Mouse (Mus musculus) stomach, embryonic 15.5 days (tissue): ENCODE results near the gene Epn2. TPM values are rescaled to one million over a fixed set of nuclear protein-coding genes. Genes with fewer than 3 reads are reported as not detected.

Experiments
- ATAC-seq: fragments of 200-750 bp; cut with Nextera tagmentation; 2 replicates; pipeline ENCODE4 v1.8.0; 2017; ENCODE audit warnings: low read depth, moderate number of reproducible peaks, moderate TSS enrichment; ENCODE audit not compliant: insufficient read depth, low FRiP score
- H3K27ac ChIP-seq: fragments of 300-500 bp; sonication (generic); 2 replicates; pipeline ENCODE4 v1.5.1; 2015; ENCODE audit warnings: mild to moderate bottlenecking, inconsistent platforms
- H3K27me3 ChIP-seq: fragments of 300-500 bp; sonication (generic); replicated peaks from 2 replicates; pipeline ENCODE4 v1.6.1; 2015; ENCODE audit warnings: inconsistent platforms
- H3K36me3 ChIP-seq: fragments of 300-500 bp; sonication (generic); 2 replicates; pipeline ENCODE4 v1.6.1; 2015; ENCODE audit warnings: inconsistent platforms
- H3K4me1 ChIP-seq: fragments of 300-500 bp; sonication (generic); 2 replicates; pipeline ENCODE4 v1.6.1; 2015; ENCODE audit warnings: inconsistent platforms
- H3K4me2 ChIP-seq: fragments of 300-500 bp; sonication (generic); 2 replicates; pipeline ENCODE4 v1.6.1; 2015; ENCODE audit warnings: mild to moderate bottlenecking, inconsistent platforms
- H3K4me3 ChIP-seq: fragments of 300-500 bp; sonication (generic); replicated peaks from 2 replicates; pipeline ENCODE4 v1.5.1; 2015; ENCODE audit warnings: inconsistent platforms
- H3K9ac ChIP-seq: fragments of 300-500 bp; sonication (generic); 2 replicates; pipeline ENCODE4 v1.6.1; 2015; ENCODE audit warnings: inconsistent platforms
- H3K9me3 ChIP-seq: fragments of 300-500 bp; sonication (generic); 2 replicates; pipeline ENCODE4 v1.6.1; 2016; ENCODE audit warnings: inconsistent platforms
- WGBS: fragments of 180-500 bp; shearing (Covaris S2); methylation state at CpG from one replicate; pipeline ENCODE4 v1.1.7; 2015; 5-methylcytosine and 5-hydroxymethylcytosine counted together
- polyA plus RNA-seq: library from polyadenylated mRNA; unstranded; fragments of >200 nt; fragmentation: Nextera tagmentation; extraction: Ambion mirVana; gene quantifications from 2 replicates; pipeline ENCODE4 v1.2.1, GENCODE M21; 2015

The Epn2 gene
- polyA plus RNA-seq, 1 experiment from 2014 or later, result 22.5 TPM

- no peaks in the 10 kb centered on the region for H3K36me3 ChIP-seq
- H3K27ac ChIP-seq, result no peak overlapping the region
- no peak for ATAC-seq
Measured at GRCm38 (mm10) chr11:61562421-61562820, 17.1 kb downstream of the Epn2 start.

DNA sequence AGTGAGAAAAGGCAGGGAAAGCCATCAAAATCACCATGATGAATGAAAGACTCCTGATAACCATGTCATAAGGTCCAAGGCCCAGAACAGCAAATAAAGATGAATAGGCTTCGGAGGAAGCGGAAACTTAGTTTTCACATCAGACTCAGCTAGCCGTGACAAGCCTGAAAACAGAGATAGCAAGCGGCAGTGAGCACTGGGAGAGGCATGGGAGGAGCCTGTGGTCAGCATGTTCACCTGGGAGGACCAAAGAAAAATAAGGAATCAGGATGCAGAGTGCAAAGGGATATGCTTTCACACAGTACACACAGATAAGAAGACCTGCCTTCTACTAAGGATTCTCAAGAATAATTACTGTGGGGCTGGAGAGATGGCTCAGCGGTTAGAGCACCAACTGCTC is 19.9 kb downstream of the Epn2 start:
- WGBS, result 66% methylated on average over 5 of the region's 5 CpGs
- no peak for ATAC-seq
- Histone ChIP-seq H3K27me3 (no peaks in the 10 kb centered on the region), H3K36me3 (no peaks in the 10 kb centered on the region), H3K4me1 (0 out of 2 replicates have a peak, but pooled peaks cover 5% of the 10 kb centered on the region), H3K4me2 (no peak overlapping the region), H3K27ac (no peak overlapping the region), H3K4me3 (no peak overlapping the region), H3K9ac (no peak overlapping the region), H3K9me3 (no peaks in the 10 kb centered on the region)

More at GRCm38 (mm10) chr11:61562421-61562820, 17.1 kb downstream of the Epn2 start:
- Histone ChIP-seq H3K4me2 (no peak overlapping the region), H3K4me3 (no peak overlapping the region), H3K9me3 (no peaks in the 10 kb centered on the region), H3K4me1 (0 out of 2 replicates have a peak, but pooled peaks cover 5% of the 10 kb centered on the region), H3K27me3 (no peaks in the 10 kb centered on the region), H3K9ac (no peak overlapping the region)
- 55% methylated on average over 5 of the region's 5 CpGs for WGBS

DNA sequence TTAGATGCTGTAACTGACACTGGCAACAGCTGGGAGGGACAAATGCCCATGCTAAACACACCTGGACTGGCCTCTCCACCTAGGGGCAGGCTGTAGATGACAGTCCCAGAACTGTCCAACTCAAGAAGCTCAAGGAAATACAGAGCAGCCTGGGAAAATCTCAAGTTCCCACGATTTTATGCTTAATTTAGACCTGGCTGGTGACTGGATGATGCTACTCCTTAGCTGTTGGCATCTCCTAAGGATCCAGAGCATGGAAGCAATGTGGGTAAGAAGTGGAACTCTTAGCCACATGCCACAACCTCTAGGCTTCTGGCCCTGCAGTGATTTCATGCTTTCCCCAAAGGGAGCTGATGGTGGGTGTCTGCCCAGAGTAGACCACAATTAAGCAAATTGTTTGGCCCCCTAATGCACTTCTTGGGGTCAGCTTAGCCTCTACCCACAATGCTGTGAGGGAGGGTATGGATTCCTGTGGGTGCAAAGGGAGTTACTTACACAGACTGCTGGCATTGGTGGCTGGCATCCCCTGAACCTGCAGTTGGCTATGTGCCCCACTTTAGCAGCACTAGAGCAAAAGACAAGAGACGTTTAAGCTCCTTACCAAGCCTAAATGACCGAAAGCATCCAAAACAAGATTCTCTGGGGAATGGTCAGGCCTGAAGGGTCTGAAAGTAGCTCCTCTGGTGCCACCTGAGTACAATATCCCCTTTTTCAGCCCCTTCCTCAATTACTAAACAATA is 26.3 kb downstream of the Epn2 start:
- H3K36me3 ChIP-seq, result no peaks in the 10 kb centered on the region
- ATAC-seq, result no peak
- no peaks in the 10 kb centered on the region for H3K9me3 ChIP-seq
- H3K27me3 ChIP-seq, result no peaks in the 10 kb centered on the region
- no peak overlapping the region for H3K4me2 ChIP-seq
- no peak overlapping the region for H3K4me3 ChIP-seq
- H3K27ac ChIP-seq, result no peak overlapping the region
- H3K4me1 ChIP-seq, result no peaks in the 10 kb centered on the region
- H3K9ac ChIP-seq, result no peak overlapping the region
- 78% methylated on average over 3 of the region's 3 CpGs for WGBS

DNA sequence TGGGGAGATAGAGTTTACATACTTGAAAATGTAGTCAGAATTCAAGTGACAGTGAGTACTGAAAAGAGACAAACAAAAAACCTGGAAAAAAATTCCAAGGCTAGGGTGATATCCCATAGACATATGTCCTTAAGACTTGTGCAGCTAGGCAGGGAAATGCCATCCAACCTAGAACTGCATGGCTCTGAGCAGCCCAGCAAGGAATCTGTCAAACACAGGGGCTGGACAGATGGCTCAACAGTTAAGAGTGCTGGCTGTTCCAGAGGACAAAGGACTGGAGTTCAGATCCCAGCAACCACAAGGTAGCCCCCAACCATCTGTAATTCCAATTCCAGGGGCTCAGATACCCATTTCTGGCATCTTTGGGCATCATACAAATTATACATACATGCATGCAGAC is 28.9 kb downstream of the Epn2 start:
- Histone ChIP-seq H3K4me3 (no peak overlapping the region), H3K4me2 (no peak overlapping the region), H3K36me3 (peaks cover 5% of the 10 kb centered on the region; the same call in 1 of the 2 replicates), H3K4me1 (no peaks in the 10 kb centered on the region), H3K27ac (no peak overlapping the region), H3K9ac (no peak overlapping the region), H3K9me3 (no peaks in the 10 kb centered on the region), H3K27me3 (no peaks in the 10 kb centered on the region)
- no peak for ATAC-seq

DNA sequence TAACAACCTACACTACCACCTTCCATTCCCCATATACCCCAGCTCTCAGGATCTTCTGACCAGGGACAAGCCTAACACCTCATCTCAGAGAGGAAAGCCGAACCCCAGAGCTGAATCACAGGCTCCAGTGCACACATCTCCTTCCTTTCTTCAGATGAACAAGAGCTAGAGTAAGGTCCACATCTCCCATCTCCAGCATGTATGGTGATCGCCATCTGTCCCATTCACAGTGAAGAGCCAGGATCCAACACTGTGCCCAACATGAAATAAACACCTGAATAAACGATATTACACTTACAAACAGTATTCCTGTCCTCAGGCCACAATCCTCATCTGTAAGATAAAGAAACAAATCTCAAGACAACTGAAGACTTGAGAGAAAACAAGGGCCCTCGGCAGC is 31.8 kb downstream of the Epn2 start:
- H3K9me3 ChIP-seq, result no peaks in the 10 kb centered on the region
- no peaks in the 10 kb centered on the region for H3K27me3 ChIP-seq
- H3K4me2 ChIP-seq, result no peak overlapping the region
- WGBS, result 82% methylated on average over 4 of the region's 4 CpGs
- no peak overlapping the region for H3K9ac ChIP-seq
- no peak overlapping the region for H3K27ac ChIP-seq
- ATAC-seq, result no peak
- no peaks in the 10 kb centered on the region for H3K4me1 ChIP-seq
- no peak overlapping the region for H3K4me3 ChIP-seq
- H3K36me3 ChIP-seq, result peaks cover 5% of the 10 kb centered on the region; the same call in 1 of the 2 replicates

GRCm38 (mm10) chr11:61546452-61546851 is 33.0 kb downstream of the Epn2 start:
- H3K4me2 ChIP-seq, result no peak overlapping the region
- 80% methylated on average over 10 of the region's 10 CpGs for WGBS
- ATAC-seq, result no peak

GRCm38 (mm10) chr11:61545586-61545985 is 33.9 kb downstream of the Epn2 start:
- WGBS, result 81% methylated on average over 2 of the region's 2 CpGs
- Histone ChIP-seq H3K27ac (no peak overlapping the region), H3K9ac (no peak overlapping the region), H3K4me2 (no peak overlapping the region), H3K4me1 (no peaks in the 10 kb centered on the region), H3K4me3 (no peak overlapping the region), H3K9me3 (no peaks in the 10 kb centered on the region), H3K36me3 (peaks cover 5% of the 10 kb centered on the region; the same call in 1 of the 2 replicates), H3K27me3 (no peaks in the 10 kb centered on the region)
- no peak for ATAC-seq

More at GRCm38 (mm10) chr11:61546452-61546851, 33.0 kb downstream of the Epn2 start:
- Histone ChIP-seq H3K4me3 (no peak overlapping the region), H3K9ac (no peak overlapping the region), H3K27ac (no peak overlapping the region), H3K4me1 (no peaks in the 10 kb centered on the region), H3K27me3 (no peaks in the 10 kb centered on the region), H3K36me3 (peaks cover 5% of the 10 kb centered on the region; the same call in 1 of the 2 replicates), H3K9me3 (no peaks in the 10 kb centered on the region)

DNA sequence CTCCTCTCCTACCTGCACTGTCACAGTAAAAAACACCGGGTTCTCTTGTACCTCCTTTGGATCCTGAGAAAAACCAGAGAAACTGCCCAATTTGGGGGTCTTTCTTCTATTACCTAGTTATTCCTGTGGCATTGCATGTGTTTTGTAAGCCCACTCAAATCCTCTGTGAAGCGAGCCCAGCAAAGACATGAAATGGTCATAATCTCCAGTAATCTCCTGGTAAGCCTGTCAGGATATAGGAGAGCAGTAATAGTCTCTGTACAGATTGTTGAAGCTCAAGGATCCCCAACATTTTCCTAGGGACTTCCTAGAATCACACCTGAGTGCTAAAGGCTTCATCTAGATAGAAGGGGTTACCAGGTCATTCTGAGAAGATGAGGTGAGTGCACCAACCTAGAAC is 38.4 kb downstream of the Epn2 start:
- ATAC-seq, result no peak
- 80% methylated on average over 2 of the region's 2 CpGs for WGBS

DNA sequence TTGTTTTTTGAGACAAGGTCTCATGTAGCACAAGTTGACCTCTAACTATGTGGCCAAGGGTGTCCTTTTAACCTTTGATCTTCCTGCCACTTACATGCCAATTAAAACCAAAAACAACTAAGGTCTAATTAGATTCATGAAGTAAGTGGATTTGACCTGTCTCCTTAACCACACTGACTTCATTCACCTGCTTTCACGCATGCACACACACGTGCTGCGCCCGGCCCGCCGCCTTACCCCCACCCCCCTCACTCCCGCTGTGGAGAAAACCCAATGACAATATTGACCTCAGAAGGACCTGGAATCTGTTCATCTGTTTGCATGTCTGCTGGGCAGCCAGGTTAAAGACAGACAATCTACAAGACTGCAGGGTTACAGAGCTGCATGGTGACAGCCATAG is 38.8 kb downstream of the Epn2 start:
- Histone ChIP-seq H3K27me3 (no peaks in the 10 kb centered on the region), H3K27ac (no peak overlapping the region), H3K4me3 (no peak overlapping the region), H3K4me2 (no peak overlapping the region), H3K9ac (no peak overlapping the region), H3K9me3 (no peaks in the 10 kb centered on the region), H3K4me1 (no peaks in the 10 kb centered on the region), H3K36me3 (0 out of 2 replicates have a peak, but pooled peaks cover 2% of the 10 kb centered on the region)
- ATAC-seq, result no peak
- WGBS, result 77% methylated on average over 7 of the region's 7 CpGs

More for the DNA sequence above, 38.4 kb downstream of the Epn2 start:
- Histone ChIP-seq H3K27me3 (no peaks in the 10 kb centered on the region), H3K27ac (no peak overlapping the region), H3K4me1 (no peaks in the 10 kb centered on the region), H3K4me2 (no peak overlapping the region), H3K4me3 (no peak overlapping the region), H3K36me3 (peaks cover 2% of the 10 kb centered on the region; the same call in 1 of the 2 replicates), H3K9ac (no peak overlapping the region), H3K9me3 (no peaks in the 10 kb centered on the region)

DNA sequence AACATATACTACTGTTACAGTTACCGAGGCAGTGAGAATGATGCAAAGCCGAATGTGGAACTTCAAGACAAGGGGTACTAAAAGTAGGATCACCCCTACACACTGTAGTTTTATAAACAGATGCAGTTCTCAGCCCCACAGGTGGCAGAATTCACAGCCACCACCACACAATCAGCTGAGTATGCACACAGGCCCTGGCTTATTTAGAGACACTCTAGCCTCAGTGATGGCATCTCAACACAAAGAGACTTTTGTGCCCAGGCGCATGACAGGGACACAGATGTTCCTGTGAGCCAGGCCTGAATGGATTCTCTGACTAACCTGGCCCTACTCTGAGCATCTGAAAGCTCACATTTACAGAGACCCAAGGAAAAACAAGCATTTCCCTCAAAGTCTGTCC is 42.1 kb downstream of the Epn2 start:
- Histone ChIP-seq H3K4me2 (no peak overlapping the region), H3K4me3 (no peak overlapping the region)
- 78% methylated on average over 3 of the region's 3 CpGs for WGBS

DNA sequence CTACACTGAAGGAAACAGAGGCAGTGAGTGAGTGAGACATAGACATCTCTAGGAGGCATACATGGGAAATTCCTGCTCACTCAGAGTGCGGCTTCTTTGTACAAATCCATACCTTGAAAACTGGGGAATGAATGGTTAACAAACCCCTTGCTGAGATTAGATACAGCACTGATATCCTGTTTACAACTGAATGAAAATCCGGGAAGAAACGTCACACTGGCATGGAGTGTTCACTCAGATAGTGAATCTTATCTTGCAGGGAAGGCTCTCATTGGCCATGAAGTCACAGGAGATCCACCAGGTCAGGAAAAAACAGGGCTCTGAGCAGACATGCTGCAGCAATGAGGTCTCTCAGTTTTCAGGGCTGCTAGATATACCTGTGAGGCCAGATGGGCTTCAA is 42.5 kb downstream of the Epn2 start:
- Histone ChIP-seq H3K27me3 (no peaks in the 10 kb centered on the region), H3K9me3 (no peaks in the 10 kb centered on the region), H3K27ac (no peak overlapping the region), H3K36me3 (0 out of 2 replicates have a peak, but pooled peaks cover 3% of the 10 kb centered on the region), H3K4me1 (no peaks in the 10 kb centered on the region), H3K4me2 (no peak overlapping the region), H3K4me3 (no peak overlapping the region), H3K9ac (no peak overlapping the region)
- 39% methylated on average over 3 of the region's 3 CpGs for WGBS
- ATAC-seq, result no peak

More for the DNA sequence above, 42.1 kb downstream of the Epn2 start:
- 0 out of 2 replicates have a peak, but pooled peaks cover 3% of the 10 kb centered on the region for H3K36me3 ChIP-seq
- H3K9me3 ChIP-seq, result no peaks in the 10 kb centered on the region
- H3K4me1 ChIP-seq, result no peaks in the 10 kb centered on the region
- no peak for ATAC-seq
- H3K9ac ChIP-seq, result no peak overlapping the region
- H3K27ac ChIP-seq, result no peak overlapping the region
- no peaks in the 10 kb centered on the region for H3K27me3 ChIP-seq

- Histone ChIP-seq H3K27me3 (no peaks in the 10 kb centered on the region), H3K4me1 (no peaks in the 10 kb centered on the region), H3K4me3 (no peak overlapping the region), H3K9me3 (no peaks in the 10 kb centered on the region), H3K27ac (no peak overlapping the region), H3K36me3 (0 out of 2 replicates have a peak, but pooled peaks cover 3% of the 10 kb centered on the region), H3K9ac (no peak overlapping the region), H3K4me2 (no peak overlapping the region)
- no peak for ATAC-seq
- WGBS, result 47% methylated on average over 1 of the region's 1 CpGs
Measured at GRCm38 (mm10) chr11:61535530-61535929, 44.0 kb downstream of the Epn2 start.
